Mouse (Mus musculus) subcutaneous adipose tissue, adult 2 months (tissue): ENCODE data around the gene Mapk13. TPM values are rescaled to one million over a fixed set of nuclear protein-coding genes. Genes with fewer than 3 reads are reported as not detected.

Source experiments
- polyA plus RNA-seq: library from polyadenylated mRNA; depleted of rRNA; stranded (reverse); fragments of >200 nt; gene quantifications from 2 replicates; pipeline ENCODE4 v1.2.3, GENCODE M21; 2012; ENCODE audit warnings: low replicate concordance; rRNA removed

The Mapk13 gene
- 0.69 and 17.8 TPM in 2 replicates for polyA plus RNA-seq

GRCm38 (mm10) chr17:28769121-28769874 lies at the start of gene Mapk13:
Mapk13 (plus strand) TSS chr17:28769297.

DNA sequence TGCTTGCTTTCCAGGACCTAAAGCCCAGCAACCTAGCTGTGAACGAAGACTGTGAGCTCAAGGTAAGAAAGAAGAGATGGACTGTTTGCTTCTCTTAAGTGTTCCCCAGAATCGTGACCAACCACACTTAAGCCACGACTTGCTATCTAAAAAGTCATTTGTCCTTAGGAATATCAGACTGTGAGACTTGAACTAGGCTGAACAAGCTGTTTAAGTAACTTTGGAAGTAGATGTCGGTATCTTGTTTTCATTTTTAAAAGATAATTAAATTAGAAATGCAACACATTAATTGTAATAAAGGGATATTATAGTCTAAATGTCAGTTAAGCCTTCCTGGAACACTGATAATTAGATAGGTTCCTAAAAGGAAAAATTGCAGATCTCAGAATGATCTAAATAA lies 43.3 kb upstream of the Mapk13 start, which contains the start of gene AC170998.1:
Gene AC170998.1 (plus strand): TSS at position 301 of the 400 bp plus-strand sequence.

DNA sequence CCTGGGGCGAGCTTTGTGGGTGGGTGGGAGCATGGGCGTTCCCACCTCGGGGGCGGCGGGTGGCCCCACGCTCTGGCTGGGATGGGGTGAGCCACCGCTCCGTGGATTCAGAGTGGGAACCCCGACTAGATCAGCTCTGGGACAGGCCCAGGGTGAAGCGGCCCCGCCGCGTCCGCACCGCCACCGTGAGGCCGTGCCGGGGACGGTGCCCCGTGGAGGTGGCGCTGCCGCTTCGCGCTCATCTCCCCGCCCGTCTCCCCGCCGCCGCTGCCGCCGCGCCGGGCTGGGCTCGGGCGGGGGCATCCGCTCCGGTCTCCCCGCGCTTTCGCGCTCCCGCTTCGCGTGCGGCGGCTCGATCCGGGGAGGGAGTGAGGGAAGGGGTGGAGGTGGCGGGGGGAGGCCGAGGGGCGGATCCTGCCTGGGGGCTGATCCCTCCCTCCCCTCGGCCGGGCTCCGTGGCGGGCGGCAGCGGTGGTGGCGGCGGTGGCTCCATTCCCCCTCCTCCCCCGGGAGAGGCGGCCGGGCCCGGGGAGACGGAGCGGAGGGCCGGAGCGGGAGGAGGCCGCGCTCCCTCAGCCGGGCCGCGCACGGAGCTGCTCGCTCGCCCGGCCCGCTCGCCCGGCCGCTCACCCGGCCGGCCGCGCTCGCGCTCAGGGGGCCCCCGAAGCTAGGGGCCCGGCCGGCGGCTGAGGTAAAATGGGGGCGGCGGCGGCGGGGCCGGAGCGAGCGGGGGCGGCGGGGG lies 31.7 kb downstream of the Mapk13 start, which contains the start of gene Brpf3:
Gene Brpf3 (plus strand): TSS at position 420 of the 742 bp plus-strand sequence.

Other genes starting within 250 kb of the Mapk13 start
- not detected in 2 replicates for gene Armc12, start 238.5 kb upstream of the Mapk13 start, polyA plus RNA-seq
- 0.30 and 1.6 TPM in 2 replicates for gene Clpsl2, start 219.9 kb upstream of the Mapk13 start, polyA plus RNA-seq
- 0.79 and 0.90 TPM in 2 replicates for gene Clps, start 208.5 kb upstream of the Mapk13 start, polyA plus RNA-seq
- gene Lhfpl5, start 193.7 kb upstream of the Mapk13 start, polyA plus RNA-seq, result not detected in 2 replicates
- 23.1 and 39.4 TPM in 2 replicates for gene Srpk1, start 146.6 kb upstream of the Mapk13 start, polyA plus RNA-seq
- gene Slc26a8, start 79.1 kb upstream of the Mapk13 start, polyA plus RNA-seq, result 1.3 and 2.5 TPM in 2 replicates
- gene Mapk14, start 78.0 kb upstream of the Mapk13 start, polyA plus RNA-seq, result 86.8 and 107 TPM in 2 replicates
- 0.62 and 1.0 TPM in 2 replicates for gene AC170998.1, start 43.2 kb upstream of the Mapk13 start, polyA plus RNA-seq
- 44.7 and 56.5 TPM in 2 replicates for gene Brpf3, start 31.8 kb downstream of the Mapk13 start, polyA plus RNA-seq
- gene Pnpla1, start 89.1 kb downstream of the Mapk13 start, polyA plus RNA-seq, result 0.09 and 0.18 TPM in 2 replicates
- gene 4930539E08Rik, start 146.0 kb downstream of the Mapk13 start, polyA plus RNA-seq, result 0.28 and 0.34 TPM in 2 replicates
- gene Pxt1, start 174.5 kb downstream of the Mapk13 start, polyA plus RNA-seq, result 1.0 and 2.9 TPM in 2 replicates
- 52.1 and 58.4 TPM in 2 replicates for gene Kctd20, start 182.7 kb downstream of the Mapk13 start, polyA plus RNA-seq
- 84.9 and 111 TPM in 2 replicates for gene Stk38, start 238.7 kb downstream of the Mapk13 start, polyA plus RNA-seq